Mouse (Mus musculus) adrenal gland, postnatal 4 days (tissue): Measurements from ENCODE around the gene Cox6a1. TPM values are rescaled to one million over a fixed set of nuclear protein-coding genes. Genes with fewer than 3 reads are reported as not detected.
"Not testable (repeated sequence)": the region's sequence is repeated elsewhere in the genome, so short reads cannot be mapped to it uniquely, and the experiment has no call there.

Experiments used
- DNase-seq, 2 experiments: peaks; one replicate each; pipeline ENCODE4 v3.0.0; 2021 to 2022; ENCODE audit warnings: low spot score in 2 of 2, mixed read lengths in 2 of 2
- total RNA-seq, 2 experiments: library from RNA; stranded (reverse); gene quantifications; 2 replicates each; pipeline ENCODE4 v1.2.3; 2021

Gene Cox6a1
- total RNA-seq, 2 experiments from 2014 or later: 720 to 752 TPM

- DNase-seq: not testable (repeated sequence)
Observed at GRCm38 (mm10) chr5:115302190-115302589, 46.6 kb downstream of the Cox6a1 start.

- no peak for DNase-seq
Observed at GRCm38 (mm10) chr5:115301615-115302014, 47.2 kb downstream of the Cox6a1 start.

- peak; percentile 99 to 100 for DNase-seq
Observed at GRCm38 (mm10) chr5:115300792-115301614, 47.8 kb downstream of the Cox6a1 start, which contains the start of gene Dynll1. TSS of gene Dynll1 (minus strand) at chr5:115300999.

GRCm38 (mm10) chr5:115300035-115300744 lies 48.6 kb downstream of the Cox6a1 start:
- peak in 1 of 2 experiments; percentile 24 for DNase-seq

- no peak for DNase-seq
Observed at GRCm38 (mm10) chr5:115296347-115296746, 52.4 kb downstream of the Cox6a1 start.

Other genes starting within 250 kb of the Cox6a1 start
- gene Acads, start 229.6 kb downstream of the Cox6a1 start, total RNA-seq: 100 to 1,000 TPM; 166 to 191 TPM
- gene Unc119b, start 214.0 kb downstream of the Cox6a1 start, total RNA-seq: 10 to 100 TPM; 35.1 to 39.1 TPM
- gene Mlec, start 190.8 kb downstream of the Cox6a1 start, total RNA-seq: 100 to 1,000 TPM; 208 to 242 TPM
- gene Cabp1, start 154.6 kb downstream of the Cox6a1 start, total RNA-seq: 1 to 10 TPM; 4.5 to 5.0 TPM
- gene Pop5, start 113.1 kb downstream of the Cox6a1 start, total RNA-seq: 10 to 100 TPM; 45.9 to 46.8 TPM
- gene Rnf10, start 76.1 kb downstream of the Cox6a1 start, total RNA-seq: 100 to 1,000 TPM; 214 to 224 TPM
- gene Coq5, start 69.3 kb downstream of the Cox6a1 start, total RNA-seq: 10 to 100 TPM; 54.4 to 59.8 TPM
- gene Dynll1, start 48.0 kb downstream of the Cox6a1 start, total RNA-seq: 100 to 1,000 TPM; 219 to 273 TPM
- 10 to 100 TPM; 83.9 to 87.4 TPM for gene Srsf9, start 21.8 kb downstream of the Cox6a1 start, total RNA-seq
- gene Gatc, start 7.8 kb downstream of the Cox6a1 start, total RNA-seq: 10 to 100 TPM; 19.1 to 20.3 TPM
- 10 to 100 TPM; 35.1 to 39.6 TPM for gene Triap1, start 7.8 kb downstream of the Cox6a1 start, total RNA-seq
- 10 to 100 TPM; 27.0 to 33.2 TPM for gene Msi1, start 80.6 kb upstream of the Cox6a1 start, total RNA-seq
- gene Pla2g1b, start 117.3 kb upstream of the Cox6a1 start, total RNA-seq: 10 to 100 TPM in 1 of 2 experiments, not detected in 1; 13.7 TPM
- gene Sirt4, start 135.7 kb upstream of the Cox6a1 start, total RNA-seq: 10 to 100 TPM; 29.9 to 31.3 TPM
- 10 to 100 TPM; 77.6 to 82.4 TPM for gene Pxn, start 157.7 kb upstream of the Cox6a1 start, total RNA-seq
- 1,000 to 10,000 TPM; 1,094 to 1,122 TPM for gene Rplp0, start 210.5 kb upstream of the Cox6a1 start, total RNA-seq
- 10 to 100 TPM; 83.5 to 87.5 TPM for gene Gcn1l1, start 216.3 kb upstream of the Cox6a1 start, total RNA-seq